Mouse (Mus musculus) myocyte (in vitro differentiated cells): ENCODE results near the gene Zhx3.

Experiments used
- MYOG ChIP-seq, 3 experiments: IDR thresholded peaks; one replicate each; pipeline ENCODE4 v1.6.1; 2011; ENCODE audit warnings: control low read depth in 2 of 3, low read depth in 2 of 3, mild to moderate bottlenecking in 2 of 3; ENCODE audit not compliant: insufficient read length in 2 of 3, control insufficient read depth in 1 of 3, insufficient read depth in 1 of 3
- POLR2A ChIP-seq: IDR thresholded peaks from one replicate; pipeline ENCODE4 v1.6.1; 2011; ENCODE audit warnings: low read depth, mild to moderate bottlenecking, control low read depth, moderate library complexity; ENCODE audit not compliant: insufficient read length
- TCF12 ChIP-seq: IDR thresholded peaks from one replicate; pipeline ENCODE4 v1.6.1; 2011; ENCODE audit warnings: mild to moderate bottlenecking, control low read depth; ENCODE audit not compliant: poor library complexity, insufficient read depth, severe bottlenecking
- USF1 ChIP-seq: IDR thresholded peaks from one replicate; pipeline ENCODE4 v1.6.1; 2011; ENCODE audit warnings: low read depth, mild to moderate bottlenecking, control low read depth, moderate library complexity

DNA sequence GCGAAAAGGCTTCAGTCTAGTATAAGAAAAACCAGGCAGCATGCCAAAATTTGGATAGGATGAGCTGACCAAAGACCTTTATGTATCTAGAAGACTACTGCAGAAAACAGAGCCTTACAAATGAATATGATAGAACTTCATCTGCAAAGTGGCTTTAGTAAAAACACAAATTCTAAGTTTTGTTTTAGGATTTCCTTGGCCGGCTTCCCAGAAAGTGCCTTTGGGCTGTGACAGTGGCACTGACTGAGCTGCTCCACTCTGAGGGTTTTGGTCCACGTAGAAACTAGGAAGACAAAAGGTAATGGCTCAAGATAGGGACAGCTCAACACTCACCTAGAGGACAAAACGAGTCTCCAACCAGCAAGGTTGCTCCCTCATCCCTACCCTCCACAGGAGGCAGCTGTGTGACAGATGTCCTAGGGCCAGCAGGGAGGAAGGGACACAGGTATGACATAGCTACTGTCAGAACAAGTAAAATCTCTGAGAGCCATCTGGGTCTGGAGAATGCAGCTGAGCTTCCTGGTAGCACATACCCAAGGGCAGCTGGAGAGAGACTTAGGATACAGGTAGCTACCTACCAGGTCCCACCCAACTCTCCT, 104.6 kb downstream of the Zhx3 start:
- TF ChIP-seq MYOG (IDR thresholded peaks at IDR 0.05; ENCODE audit: control insufficient read depth in 1 of 3, insufficient read depth in 1 of 3, insufficient read length in 2 of 3, low read depth in 2 of 3) (no peak), POLR2A (no peak), TCF12 (no peak), USF1 (no peak)
